Mouse (Mus musculus) C2C12 (cell line): ENCODE data around the gene Teddm1b.

ENCODE experiments used
- CEBPB ChIP-seq: IDR thresholded peaks from one replicate; pipeline ENCODE4 v1.6.1; 2011; ENCODE audit warnings: low read depth, mild to moderate bottlenecking, control low read depth, moderate library complexity
- CTCF ChIP-seq: IDR thresholded peaks from one replicate; pipeline ENCODE4 v1.5.1; 2011; ENCODE audit not compliant: control insufficient read depth, insufficient read depth, insufficient read length
- FOSL1 ChIP-seq: IDR thresholded peaks from one replicate; pipeline ENCODE4 v1.8.0; 2011; ENCODE audit warnings: mild to moderate bottlenecking, low read length; ENCODE audit not compliant: poor library complexity, insufficient read depth, severe bottlenecking
- MAX ChIP-seq: IDR thresholded peaks from one replicate; pipeline ENCODE4 v1.6.1; 2011; ENCODE audit warnings: mild to moderate bottlenecking, control low read depth
- MYOD1 ChIP-seq: IDR thresholded peaks from one replicate; pipeline ENCODE4 v1.6.1; 2011; ENCODE audit warnings: low read depth; ENCODE audit not compliant: control insufficient read depth, insufficient read length
- MYOG ChIP-seq: IDR thresholded peaks from one replicate; pipeline ENCODE4 v1.6.1; 2011; ENCODE audit not compliant: control insufficient read depth, insufficient read length; ENCODE audit errors: extremely low read depth
- USF1 ChIP-seq: IDR thresholded peaks from one replicate; pipeline ENCODE4 v1.6.1; 2011; ENCODE audit warnings: low read depth, mild to moderate bottlenecking, control low read depth, moderate library complexity

- TF ChIP-seq MAX (no peak), CTCF (no peak), MYOG (no peak), FOSL1 (no peak), USF1 (no peak), CEBPB (no peak), MYOD1 (no peak)
Observed at GRCm38 (mm10) chr1:153921642-153922041, 47.5 kb downstream of the Teddm1b start.
